Mouse (Mus musculus): Measurements from ENCODE around the gene Snrnp70.

DNA sequence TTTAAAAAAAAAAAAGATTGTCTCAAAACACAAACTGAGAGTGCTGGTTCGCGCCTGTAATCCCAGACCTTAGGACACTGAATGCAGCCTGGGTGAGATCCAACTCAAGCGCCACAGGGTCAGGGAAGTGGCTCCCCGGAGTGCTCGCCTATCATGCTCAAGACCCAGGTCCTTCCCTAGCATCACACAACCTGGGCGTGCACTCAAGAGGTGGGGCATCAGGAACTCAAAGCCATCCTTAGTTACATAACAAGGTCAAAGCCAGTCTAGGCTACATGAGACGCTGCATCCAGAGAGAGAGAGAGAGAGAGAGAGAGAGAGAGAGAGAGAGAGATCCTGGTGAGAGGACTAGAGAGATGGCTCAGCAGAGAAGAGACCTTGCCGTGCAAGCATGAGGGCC, 31.0 kb upstream of the Snrnp70 start:
- TF ChIP-seq CTCF (IDR thresholded peaks at IDR 0.05; ENCODE audit: borderline replicate concordance, insufficient read depth, low read length) (no peak), POLR2A (IDR thresholded peaks at IDR 0.05; ENCODE audit: low read depth, low read length) (no peak)

Data from embryonic fibroblast, embryonic 13.5 days (primary cell).